Mouse (Mus musculus): Measurements from ENCODE around the gene Leprot. TPM values are rescaled to one million over a fixed set of nuclear protein-coding genes. Genes with fewer than 3 reads are reported as not detected.
A peak's percentile ranks its signal among the peaks of the same experiment; 100 is the strongest.

Gene Leprot
- total RNA-seq, 2 experiments from 2014 or later, result 8.1 TPM

DNA sequence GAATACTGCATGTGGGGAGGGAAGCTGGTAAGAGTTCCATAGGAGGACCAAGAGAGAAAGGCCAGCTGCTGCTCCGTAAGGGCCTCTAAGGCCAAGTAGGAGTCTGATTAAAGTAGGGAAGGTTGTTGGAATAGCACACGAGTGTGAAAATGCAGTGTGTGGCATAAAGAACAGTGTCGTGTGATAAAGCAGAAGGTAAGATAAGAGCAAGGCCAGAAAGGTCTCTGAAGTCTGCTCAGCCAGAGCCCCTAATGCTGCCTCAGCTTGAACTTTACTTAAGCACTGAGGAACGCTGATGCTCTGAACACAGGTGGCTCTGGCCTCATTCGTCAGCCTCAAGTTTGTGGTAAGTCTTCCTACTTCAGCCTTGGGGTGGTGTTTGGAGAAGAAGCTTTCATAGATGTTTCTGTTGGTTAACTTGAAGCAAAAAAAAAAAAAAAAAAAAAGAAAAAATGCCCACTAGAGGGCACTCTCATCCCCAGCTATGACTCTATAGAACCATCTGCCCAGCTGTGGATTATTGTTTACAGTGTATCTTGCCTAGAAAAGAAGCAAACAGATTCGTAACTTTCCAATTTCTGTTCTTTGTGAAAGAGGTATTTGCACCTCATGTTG, 9.5 kb downstream of the Leprot start:
- intact Hi-C loops (cut with DNase I), result loop anchor here (5.0 kb wide), 1 partner anchor 340 kb away; no protein-coding TSS in a partner anchor
- DNase-seq, result no peak

DNA sequence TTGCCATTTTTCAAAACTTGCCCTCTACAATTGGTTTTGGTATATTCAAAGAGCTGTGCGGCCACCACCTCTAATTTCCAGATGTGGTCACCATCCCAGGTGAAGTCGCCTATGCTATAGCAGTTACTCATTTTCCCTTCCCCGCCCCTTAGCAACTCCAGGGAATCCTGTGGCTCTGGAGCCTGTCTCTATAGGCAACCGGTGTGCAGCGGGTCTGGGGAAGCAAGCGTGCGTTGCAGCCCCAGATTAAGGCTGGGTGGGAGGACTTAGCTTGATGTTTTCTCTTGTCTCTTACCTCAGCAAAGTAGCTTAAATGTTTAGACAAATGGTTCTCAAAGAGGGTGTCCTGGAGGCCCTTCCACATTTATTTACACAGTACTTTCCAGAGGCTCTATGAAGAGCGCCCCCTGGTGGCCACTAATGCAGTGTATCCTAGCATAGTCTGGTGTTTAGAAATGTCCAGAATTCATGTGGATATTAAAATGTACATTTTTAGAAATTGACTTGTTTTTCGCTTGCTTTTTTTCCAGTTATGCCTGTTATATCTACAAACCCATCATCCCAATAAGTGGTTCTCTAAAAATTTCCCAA, 16.7 kb downstream of the Leprot start:
- peak in 1 of 2 experiments; percentile 24 for DNase-seq
- intact Hi-C loops (cut with DNase I), result loop anchor here (5.0 kb wide), 1 partner anchor 192 kb away; no protein-coding TSS in a partner anchor

DNA sequence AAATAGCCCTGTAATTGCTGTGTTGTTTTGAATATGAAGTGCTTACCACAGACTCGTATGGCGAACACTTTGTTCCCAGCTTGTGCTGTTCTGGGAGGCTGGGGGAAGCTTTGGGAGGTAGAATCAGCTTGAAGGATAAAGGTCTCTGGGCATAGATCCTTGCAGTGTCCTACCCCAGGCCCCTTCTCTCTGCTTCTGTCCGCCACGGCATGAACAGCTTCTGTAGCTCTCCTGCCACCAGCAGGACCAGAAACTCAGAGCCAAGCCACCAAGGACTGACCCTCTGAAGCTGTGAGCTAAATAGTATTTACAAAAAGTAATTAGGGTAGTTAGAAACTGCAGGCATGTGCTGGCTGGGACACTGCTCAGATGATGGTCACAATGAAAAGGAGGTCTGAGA, 17.2 kb downstream of the Leprot start:
- intact Hi-C loops (cut with DNase I), result loop anchor here (5.0 kb wide), 1 partner anchor 192 kb away; no protein-coding TSS in a partner anchor
- no peak for DNase-seq

DNA sequence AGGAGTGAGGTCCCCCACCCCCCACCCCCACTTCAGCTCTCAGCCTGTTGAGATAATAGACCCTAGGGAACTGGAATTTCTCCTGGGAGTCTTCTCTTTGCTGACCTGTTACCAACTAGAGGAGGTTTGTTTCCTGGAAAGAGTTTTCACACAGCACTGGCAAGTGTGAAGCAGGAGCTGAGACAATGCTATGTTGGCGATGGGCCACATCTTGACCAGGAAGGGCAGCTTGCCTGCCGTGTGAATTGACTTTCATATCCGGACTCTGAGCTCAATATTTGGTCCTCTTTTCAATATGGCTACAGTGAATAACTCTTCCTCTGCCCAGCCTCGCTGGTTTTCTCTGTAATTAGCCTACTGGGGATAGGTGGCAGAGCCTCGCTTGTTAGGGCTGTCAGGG, 21.6 kb downstream of the Leprot start:
- intact Hi-C loops (cut with DNase I), result no loop called here
- DNase-seq, result no peak

DNA sequence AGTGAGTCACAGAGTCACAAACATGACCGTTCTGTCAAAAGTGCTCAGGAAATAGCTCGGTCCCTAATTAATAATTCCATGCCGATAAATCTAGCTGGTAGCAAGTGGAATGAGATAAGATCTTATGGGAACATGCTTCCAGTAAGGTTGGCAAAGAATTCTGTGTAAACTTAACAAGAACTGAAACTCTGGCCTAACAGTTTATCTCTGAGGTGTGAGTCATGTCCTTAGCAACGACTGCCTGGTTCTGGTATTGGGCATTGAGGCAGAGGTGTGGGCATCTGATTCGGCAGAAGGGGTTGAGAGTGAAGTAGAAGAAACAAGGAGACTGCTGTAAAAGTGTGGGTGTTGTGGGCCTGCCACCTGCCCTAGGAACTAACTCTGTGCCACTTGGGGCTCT, 22.3 kb downstream of the Leprot start:
- intact Hi-C loops (cut with DNase I), result no loop called here
- no peak for DNase-seq

DNA sequence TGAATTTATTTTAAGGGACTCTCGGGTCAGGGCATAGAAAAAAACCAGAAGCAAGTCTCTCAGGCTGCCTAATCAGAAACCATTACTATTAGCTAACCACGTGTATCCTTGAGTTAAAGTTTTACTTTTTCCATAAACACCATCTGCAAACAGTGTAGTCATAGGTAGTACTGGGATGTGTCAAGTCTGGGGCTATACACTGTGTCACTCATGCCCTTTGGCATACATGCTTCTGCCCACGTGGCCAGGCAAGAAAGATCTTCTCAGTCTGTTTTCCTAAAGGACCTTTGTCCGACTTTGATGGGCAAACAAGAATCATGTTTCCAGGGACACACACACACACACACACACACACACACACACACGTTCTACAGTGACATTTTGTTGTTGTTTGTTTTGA, 27.3 kb downstream of the Leprot start:
- no peak for DNase-seq
- intact Hi-C loops (cut with DNase I), result no loop called here

DNA sequence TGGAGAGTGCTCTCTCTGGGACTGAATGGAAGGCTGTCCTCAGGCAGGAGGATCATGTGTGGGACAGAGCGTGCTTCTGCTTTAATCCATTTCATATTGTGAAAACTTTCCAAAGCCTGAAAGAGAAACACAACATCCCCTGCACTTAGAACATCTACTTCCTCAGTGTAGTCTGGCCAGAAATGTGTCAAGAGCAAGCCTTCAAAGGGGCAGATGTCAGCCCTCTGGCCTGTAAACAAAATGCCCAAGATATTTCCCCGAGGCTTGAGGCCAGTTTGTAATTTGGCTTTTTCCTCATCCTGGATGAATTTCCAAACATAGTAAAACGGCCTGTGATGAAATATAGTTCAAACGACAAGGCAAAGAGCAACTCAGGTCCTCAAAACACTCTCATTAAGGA, 28.2 kb downstream of the Leprot start:
- intact Hi-C loops (cut with DNase I), result no loop called here
- no peak for DNase-seq

DNA sequence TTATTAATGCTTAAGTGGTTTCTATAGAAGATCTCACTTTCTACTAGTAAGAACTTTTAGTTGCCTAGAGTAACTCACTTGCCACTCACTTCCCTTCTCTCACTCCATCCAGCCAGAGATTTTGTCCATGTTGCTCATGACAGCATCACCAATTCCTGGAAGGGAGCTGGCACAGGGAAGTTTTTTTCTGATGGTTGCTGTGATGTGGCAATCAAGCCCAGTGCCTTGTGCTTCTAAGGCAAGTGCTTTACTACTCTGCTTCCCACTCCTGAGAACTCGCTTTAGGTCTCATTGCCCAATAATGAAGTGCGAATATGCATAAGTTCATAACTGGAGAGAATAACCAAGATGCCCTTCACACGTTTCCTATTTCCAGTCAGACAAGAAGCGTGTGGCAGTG, 35.1 kb downstream of the Leprot start:
- intact Hi-C loops (cut with DNase I), result no loop called here
- no peak for DNase-seq

DNA sequence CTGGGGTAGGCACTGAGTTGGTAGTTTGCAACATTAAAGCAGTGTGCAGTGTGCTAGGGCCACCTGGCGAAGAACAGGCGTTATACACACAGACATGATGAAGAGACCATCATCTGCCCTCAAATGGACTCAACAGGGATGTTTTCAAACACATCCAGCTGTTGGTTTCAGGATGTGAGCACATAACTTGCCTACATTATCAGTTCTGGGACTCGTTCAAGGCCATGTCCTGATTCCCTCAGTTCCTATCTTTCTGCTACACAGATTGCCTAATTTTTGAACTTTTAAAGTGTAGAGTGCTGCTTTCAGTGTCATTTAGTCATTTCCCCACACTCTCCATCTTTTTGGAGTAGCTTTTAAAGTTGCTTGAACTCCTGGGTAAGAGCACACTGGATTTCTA, 35.6 kb downstream of the Leprot start:
- no peak for DNase-seq
- intact Hi-C loops (cut with DNase I), result no loop called here

DNA sequence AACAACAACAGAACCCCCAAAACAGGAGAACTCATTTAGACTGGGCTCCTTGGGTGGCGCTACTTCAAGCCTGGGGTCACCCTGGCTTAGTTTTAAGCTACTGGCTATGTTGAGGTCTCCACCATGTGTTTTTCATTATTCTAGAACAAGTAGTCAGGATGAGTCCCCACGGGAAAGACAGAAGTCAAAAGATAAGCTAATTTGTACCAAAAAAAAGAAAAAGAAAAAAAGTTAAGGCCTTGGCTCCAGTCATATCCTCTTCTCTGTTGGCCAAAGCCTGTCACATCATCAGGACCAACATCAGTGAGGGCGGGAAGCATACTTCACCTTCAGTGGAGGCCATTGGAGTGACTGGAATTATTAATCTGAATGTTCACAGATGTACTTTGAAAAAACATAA, 37.3 kb downstream of the Leprot start:
- intact Hi-C loops (cut with DNase I), result no loop called here
- no peak for DNase-seq

DNA sequence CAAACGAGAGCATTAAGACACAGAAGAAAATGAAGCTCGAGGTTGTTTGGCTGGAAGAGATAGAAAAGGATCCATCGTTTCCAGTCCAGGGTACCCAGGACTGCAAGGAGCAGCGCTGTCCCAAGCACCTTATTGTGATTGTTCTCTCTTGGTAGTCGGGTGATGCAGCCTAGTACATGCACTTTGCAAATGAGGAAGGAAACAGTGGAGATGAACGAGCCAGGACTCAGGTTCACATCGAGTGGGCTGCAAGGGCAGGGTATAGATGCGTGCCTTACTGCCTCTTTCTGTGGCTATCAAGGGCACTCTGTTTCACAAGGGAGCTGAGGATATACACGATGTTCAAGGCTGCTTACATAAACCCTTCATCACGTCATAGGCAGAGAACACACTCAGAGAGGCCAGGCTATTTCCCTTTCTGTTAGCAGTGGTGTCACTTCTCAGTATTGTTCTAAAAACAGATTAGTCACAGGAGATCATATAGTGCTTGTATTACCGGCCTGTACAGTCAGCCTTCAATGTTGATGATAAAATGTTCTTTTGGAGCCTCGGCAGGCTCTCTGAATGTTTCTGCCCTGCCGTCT, 38.8 kb downstream of the Leprot start:
- no peak for DNase-seq
- intact Hi-C loops (cut with DNase I), result no loop called here

DNA sequence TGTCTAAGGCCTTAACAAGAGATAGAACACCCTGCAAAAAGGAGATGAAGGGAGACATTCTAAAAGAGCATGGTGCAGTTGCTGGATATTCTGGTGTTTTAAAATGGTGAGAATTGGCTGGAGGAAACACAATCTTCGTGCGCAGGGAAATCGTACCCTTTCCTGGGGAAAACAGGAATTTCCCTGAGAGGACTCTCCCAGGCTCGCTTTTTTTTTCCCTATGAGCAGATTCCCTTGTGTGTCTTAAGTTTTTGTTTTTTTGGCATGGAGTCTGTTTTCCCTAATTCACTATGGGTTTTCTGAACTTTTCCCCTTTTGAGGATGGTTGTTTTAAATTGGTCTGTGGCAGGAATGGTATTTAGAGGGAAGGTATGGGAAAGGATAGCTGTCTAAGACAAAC, 41.7 kb downstream of the Leprot start:
- intact Hi-C loops (cut with DNase I), result no loop called here
- no peak for DNase-seq

DNA sequence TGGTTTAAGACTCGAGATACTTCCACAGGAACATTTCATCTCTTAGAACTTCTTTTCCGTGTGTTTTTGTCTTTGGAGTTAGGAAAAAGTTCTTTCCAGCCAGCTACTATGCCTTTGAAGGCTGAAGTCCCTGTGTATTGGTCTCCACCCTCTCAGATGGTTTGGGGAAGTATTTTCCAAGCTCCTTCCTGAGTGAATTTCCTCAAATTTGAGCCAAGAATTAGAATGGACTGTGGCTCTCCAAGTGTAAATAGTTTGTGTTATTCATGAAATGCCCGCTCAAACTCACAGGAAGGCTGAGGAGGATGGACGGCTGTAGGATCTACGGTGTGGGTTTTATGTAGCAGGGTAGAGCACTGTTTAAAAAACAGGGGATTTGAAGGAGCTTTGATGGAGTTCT, 42.1 kb downstream of the Leprot start:
- intact Hi-C loops (cut with DNase I), result no loop called here
- no peak for DNase-seq

DNA sequence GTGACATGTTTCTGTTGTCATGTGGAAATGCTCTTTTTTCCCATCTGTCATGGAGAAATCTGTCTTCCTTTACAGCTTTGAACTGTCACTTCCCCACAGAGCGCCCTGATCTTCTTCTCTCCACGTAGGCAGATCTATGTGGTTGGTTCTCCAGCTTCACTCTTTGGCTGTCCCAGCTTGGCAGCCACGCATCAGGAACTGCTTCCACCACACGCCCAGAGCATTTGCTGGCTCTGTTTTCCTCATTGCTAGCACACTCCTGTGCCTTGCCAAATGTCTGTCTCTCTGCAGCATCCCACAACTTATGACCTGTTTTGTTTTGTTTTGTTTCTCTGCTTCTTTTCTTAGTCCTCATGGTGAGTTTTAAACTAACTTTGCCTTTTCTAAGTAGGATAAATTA, 45.4 kb downstream of the Leprot start:
- peak; percentile 26 to 28 for DNase-seq

DNA sequence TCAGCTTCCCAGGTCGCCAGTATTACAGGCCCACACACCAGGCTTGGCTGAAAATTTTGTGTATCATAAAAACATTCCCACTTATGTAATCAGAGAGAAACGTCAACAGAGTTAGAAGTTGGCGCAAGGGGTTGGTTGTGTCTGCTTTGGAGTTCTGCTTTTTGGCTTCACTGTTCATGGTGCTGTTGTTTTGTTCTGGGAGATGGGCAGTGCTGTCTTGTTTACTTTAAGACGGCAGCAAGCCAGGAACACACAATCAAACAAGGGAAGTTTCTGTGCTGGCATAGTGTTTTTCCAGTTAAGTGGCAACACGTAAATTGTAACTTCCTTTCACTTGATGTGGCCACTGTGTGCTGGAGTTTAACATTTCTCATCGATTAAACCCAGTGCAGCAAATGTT, 47.0 kb downstream of the Leprot start:
- intact Hi-C loops (cut with DNase I), result no loop called here
- DNase-seq, result no peak

More for the DNA sequence above, 45.4 kb downstream of the Leprot start:
- intact Hi-C loops (cut with DNase I), result no loop called here

DNA sequence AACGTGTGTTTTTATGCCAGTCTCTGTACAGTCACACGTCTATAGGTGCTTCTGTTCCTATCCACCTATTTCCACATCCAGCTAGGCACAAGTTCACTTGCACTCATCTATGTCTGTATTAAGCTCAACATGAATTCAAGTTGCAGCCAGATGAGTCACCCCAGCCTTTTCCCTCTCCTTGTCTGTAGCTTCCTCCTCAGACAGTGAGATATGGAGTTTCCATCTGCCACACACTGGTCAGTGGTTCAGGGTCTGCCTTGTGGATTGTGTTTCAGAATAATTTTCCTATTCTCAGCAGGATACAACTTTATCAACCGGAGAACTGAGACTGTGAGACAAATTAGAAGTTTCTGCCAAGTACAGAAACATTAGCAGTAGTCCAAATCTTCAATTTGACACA, 49.7 kb downstream of the Leprot start:
- DNase-seq, result no peak
- intact Hi-C loops (cut with DNase I), result no loop called here

DNA sequence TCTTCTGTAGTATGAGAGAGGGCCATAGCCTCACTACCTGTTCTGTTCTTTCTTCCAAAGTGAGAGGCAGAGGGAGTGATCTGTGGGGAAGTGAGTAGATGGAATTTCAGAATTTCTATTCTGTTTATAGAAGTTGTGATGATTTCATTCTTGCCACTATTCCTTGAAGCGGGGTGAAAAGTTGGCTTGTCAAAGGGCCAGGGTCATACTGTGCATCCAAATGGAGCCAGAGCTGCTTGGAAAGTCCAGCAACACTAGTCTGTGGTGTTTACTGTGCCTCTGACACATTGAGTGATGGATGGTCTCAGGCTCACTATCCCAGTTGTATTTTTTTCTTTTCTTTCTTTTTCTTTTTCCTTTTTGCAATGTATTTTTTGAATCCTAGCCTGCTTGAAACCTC, 51.9 kb downstream of the Leprot start:
- intact Hi-C loops (cut with DNase I), result no loop called here
- DNase-seq, result no peak

DNA sequence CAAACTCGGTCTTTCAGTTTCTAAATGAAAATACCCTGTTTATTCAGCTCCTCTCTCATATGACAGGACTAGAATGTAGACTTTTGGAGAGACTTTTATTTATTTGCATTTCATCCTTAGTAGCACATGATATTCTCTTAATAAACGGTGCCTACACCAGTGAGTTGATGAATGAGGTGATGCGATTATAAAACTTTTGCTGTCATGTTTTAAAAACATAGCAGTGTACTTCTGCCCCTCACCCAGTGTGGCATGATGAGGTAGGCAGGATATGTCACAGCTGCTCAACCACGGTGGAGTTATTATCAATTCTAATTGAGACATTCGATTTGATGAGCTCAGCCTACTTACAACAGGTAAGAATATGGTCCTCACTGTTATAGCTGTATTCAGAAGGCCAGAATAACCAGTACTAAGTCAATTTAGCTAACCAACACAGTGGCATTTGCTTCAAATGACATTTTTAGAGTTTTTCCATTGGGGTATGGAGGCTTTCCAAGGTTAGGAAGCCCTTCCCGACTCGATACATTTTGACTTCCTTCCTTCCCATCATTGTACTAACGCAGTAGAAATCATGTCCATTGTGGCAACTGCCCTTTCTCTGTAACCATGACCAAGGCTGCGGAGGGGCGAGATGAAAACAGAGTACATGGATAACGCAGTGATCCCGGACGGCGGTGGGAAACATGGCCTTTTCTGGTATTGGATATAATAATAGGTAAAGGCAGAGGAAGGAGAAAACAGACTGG, 53.5 kb downstream of the Leprot start:
- no peak for DNase-seq
- intact Hi-C loops (cut with DNase I), result no loop called here

DNA sequence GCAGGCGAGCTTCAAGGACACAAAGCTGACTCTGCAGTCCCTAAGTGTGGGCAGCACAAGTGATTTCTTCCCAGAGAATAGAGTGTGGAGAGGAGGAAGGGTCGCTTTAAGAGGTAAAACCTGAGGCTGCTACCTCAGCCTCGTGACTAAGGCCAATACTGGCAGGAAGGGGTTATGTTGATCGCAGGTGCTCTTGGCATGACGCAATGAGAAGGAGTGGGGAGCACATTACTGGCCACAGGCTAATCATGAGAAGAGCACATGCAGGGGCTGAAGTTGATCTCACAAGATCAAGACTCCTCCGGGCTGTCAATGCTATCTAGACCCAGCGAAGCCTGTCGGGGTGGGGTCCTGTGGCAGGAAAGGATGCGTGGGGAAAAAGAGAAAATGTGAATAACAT, 57.8 kb downstream of the Leprot start:
- DNase-seq, result no peak

DNA sequence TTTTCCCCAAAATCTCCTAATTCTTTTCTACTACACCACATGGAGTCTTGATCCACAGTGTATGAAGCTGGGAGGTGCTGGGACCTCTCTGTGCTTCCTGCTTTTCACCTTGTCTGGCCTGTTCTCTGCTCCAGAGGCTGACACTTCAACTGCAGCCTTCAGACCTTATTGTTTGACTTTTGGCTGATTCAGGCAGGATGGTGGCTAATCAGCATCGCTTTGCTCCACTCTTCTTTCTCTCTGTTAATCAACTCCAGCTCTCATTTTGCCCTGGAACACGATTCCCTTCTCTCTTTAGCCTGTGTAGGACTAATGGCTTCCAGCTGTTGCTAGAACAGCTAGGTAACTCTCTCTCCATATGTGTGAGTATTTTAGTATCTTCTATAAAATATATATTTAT, 59.7 kb downstream of the Leprot start:
- intact Hi-C loops (cut with DNase I), result no loop called here
- DNase-seq, result no peak

More for the DNA sequence above, 57.8 kb downstream of the Leprot start:
- intact Hi-C loops (cut with DNase I), result no loop called here

DNA sequence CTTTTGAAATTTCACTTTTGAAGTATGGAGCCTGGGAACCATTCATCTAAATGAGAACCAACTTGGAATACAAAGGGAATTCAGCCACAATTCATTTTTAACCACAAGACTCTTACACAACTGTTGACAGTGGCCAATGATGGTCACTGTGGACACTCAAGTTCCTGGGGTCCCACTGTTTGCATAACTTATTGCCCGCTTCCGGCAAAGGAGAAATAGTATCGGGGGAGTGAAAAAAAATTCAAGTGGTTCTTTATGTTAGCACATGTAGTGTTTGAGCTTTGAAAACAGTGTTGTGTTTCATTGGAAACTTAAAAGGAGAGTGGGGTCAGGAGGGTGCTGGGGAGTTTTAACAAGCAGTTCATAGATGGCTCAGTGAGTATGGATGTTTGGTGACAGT, 60.4 kb downstream of the Leprot start:
- intact Hi-C loops (cut with DNase I), result no loop called here
- no peak for DNase-seq
